Mouse (Mus musculus): ENCODE data around the gene Dnajc4. TPM values are rescaled to one million over a fixed set of nuclear protein-coding genes. Genes with fewer than 3 reads are reported as not detected.

Dnajc4 gene
- polyA plus RNA-seq, 1 experiment from 2014 or later: 23.3 TPM

GRCm38 (mm10) chr19:7019191-7019590, 26.8 kb upstream of the Dnajc4 start, which contains the start of gene Fermt3:
TSS of gene Fermt3 (minus strand) at chr19:7019469.
- 85% methylated on average over 5 of the region's 5 CpGs for WGBS
- H3K4me3 ChIP-seq (ENCODE audit: low read depth, low read length): no peak within 1 kb of the TSS
- H3K27ac ChIP-seq (ENCODE audit: low read depth): no peak within 1 kb of the TSS
- ATAC-seq (replicated peaks; ENCODE audit: low FRiP score, low TSS enrichment, low read depth): 0 out of 2 replicates have a peak, but pooled peaks have one; percentile 28
- no peak within 1 kb of the TSS for H3K9ac ChIP-seq (ENCODE audit: low read length)
- no peaks in the 10 kb centered on the region for H3K4me1 ChIP-seq (replicated peaks; ENCODE audit: control insufficient read depth, insufficient read depth, low read length)
- peaks cover 58% of the 10 kb centered on the region for H3K36me3 ChIP-seq (ENCODE audit: control insufficient read depth, insufficient read depth, low read length)
- H3K27me3 ChIP-seq (replicated peaks; ENCODE audit: control insufficient read depth, insufficient read depth, low read length): no peaks in the 10 kb centered on the region
- H3K4me2 ChIP-seq (ENCODE audit: low read length): no peak within 1 kb of the TSS
- DNase-seq (ENCODE audit: low spot score): no peak
- no peaks in the 10 kb centered on the region for H3K9me3 ChIP-seq (ENCODE audit: control insufficient read depth, low read length)

GRCm38 (mm10) chr19:7018546-7018945, 26.2 kb upstream of the Dnajc4 start:
- H3K9ac ChIP-seq (ENCODE audit: low read length): no peak overlapping the region
- DNase-seq (ENCODE audit: low spot score) (no peak), ATAC-seq (replicated peaks; ENCODE audit: low FRiP score, low TSS enrichment, low read depth) (no peak)
- H3K4me3 ChIP-seq (ENCODE audit: low read depth, low read length): no peak overlapping the region
- 88% methylated on average over 11 of the region's 11 CpGs for WGBS
- no peaks in the 10 kb centered on the region for H3K4me1 ChIP-seq (replicated peaks; ENCODE audit: control insufficient read depth, insufficient read depth, low read length)
- H3K4me2 ChIP-seq (ENCODE audit: low read length): no peak overlapping the region
- no peak overlapping the region for H3K27ac ChIP-seq (ENCODE audit: low read depth)
- peaks cover 52% of the 10 kb centered on the region for H3K36me3 ChIP-seq (ENCODE audit: control insufficient read depth, insufficient read depth, low read length)
- no peaks in the 10 kb centered on the region for H3K9me3 ChIP-seq (ENCODE audit: control insufficient read depth, low read length)
- H3K27me3 ChIP-seq (replicated peaks; ENCODE audit: control insufficient read depth, insufficient read depth, low read length): no peaks in the 10 kb centered on the region

DNA sequence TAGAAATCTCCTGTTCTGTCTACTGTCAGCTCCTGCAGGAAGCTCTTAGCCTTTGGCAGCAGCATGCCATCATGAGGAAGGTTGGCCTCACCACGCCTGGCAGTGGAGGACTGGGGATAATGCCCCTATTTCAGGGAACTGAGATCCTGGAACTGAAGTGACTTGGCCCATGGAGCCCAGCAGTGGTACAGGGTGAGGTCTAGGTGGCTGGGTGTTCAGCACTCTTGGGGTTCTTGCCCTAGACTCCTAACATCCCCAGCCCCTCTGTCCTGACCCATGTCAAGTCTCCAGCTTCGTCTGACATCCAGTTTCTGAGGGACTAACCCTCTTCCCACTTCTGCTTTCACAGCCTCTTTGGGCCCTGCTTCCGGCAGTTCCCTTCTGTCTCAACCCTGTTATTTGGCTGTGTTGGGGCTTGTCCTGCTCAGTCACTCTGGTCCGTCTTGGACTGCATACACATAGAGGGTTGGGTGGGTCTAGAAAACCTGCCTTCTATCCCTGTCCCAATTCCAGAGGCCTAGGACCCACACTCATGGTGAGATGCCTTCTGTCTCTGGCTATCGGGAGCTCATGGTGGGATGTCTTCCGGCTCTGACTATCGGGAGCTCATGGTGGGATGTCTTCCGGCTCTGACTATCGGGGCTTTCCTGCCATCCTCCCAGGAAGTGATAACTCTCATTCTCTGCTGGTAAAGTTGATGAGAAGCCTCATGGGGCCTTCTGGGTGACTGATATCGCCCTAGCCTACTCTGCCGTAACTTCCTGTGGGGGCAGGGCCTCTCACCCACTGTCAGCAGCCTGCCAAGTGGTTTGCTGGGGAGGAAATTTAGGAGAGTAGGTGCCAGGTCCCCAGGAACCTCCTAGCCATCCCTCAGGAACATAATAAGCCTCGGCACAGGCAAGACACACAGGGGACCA, 25.4 kb upstream of the Dnajc4 start:
- H3K9ac ChIP-seq (ENCODE audit: low read length): no peak overlapping the region
- H3K4me3 ChIP-seq (ENCODE audit: low read depth, low read length): no peak overlapping the region
- peaks cover 45% of the 10 kb centered on the region for H3K36me3 ChIP-seq (ENCODE audit: control insufficient read depth, insufficient read depth, low read length)
- no peaks in the 10 kb centered on the region for H3K27me3 ChIP-seq (replicated peaks; ENCODE audit: control insufficient read depth, insufficient read depth, low read length)
- ATAC-seq (replicated peaks; ENCODE audit: low FRiP score, low TSS enrichment, low read depth): no peak
- H3K9me3 ChIP-seq (ENCODE audit: control insufficient read depth, low read length): no peaks in the 10 kb centered on the region
- 75% methylated on average over 12 of the region's 12 CpGs for WGBS
- no peak for DNase-seq (ENCODE audit: low spot score)
- H3K27ac ChIP-seq (ENCODE audit: low read depth): no peak overlapping the region
- no peaks in the 10 kb centered on the region for H3K4me1 ChIP-seq (replicated peaks; ENCODE audit: control insufficient read depth, insufficient read depth, low read length)
- no peak overlapping the region for H3K4me2 ChIP-seq (ENCODE audit: low read length)

- H3K9ac ChIP-seq (ENCODE audit: low read length): no peak overlapping the region
- no peaks in the 10 kb centered on the region for H3K27me3 ChIP-seq (replicated peaks; ENCODE audit: control insufficient read depth, insufficient read depth, low read length)
- peaks cover 13% of the 10 kb centered on the region for H3K36me3 ChIP-seq (ENCODE audit: control insufficient read depth, insufficient read depth, low read length)
- no peak overlapping the region for H3K4me3 ChIP-seq (ENCODE audit: low read depth, low read length)
- DNase-seq (ENCODE audit: low spot score) (no peak), ATAC-seq (replicated peaks; ENCODE audit: low FRiP score, low TSS enrichment, low read depth) (no peak)
- H3K27ac ChIP-seq (ENCODE audit: low read depth): no peak overlapping the region
- no peaks in the 10 kb centered on the region for H3K9me3 ChIP-seq (ENCODE audit: control insufficient read depth, low read length)
- H3K4me1 ChIP-seq (replicated peaks; ENCODE audit: control insufficient read depth, insufficient read depth, low read length): no peaks in the 10 kb centered on the region
- 92% methylated on average over 20 of the region's 20 CpGs for WGBS
- no peak overlapping the region for H3K4me2 ChIP-seq (ENCODE audit: low read length)
Observed at GRCm38 (mm10) chr19:7014481-7015135, 22.2 kb upstream of the Dnajc4 start.

DNA sequence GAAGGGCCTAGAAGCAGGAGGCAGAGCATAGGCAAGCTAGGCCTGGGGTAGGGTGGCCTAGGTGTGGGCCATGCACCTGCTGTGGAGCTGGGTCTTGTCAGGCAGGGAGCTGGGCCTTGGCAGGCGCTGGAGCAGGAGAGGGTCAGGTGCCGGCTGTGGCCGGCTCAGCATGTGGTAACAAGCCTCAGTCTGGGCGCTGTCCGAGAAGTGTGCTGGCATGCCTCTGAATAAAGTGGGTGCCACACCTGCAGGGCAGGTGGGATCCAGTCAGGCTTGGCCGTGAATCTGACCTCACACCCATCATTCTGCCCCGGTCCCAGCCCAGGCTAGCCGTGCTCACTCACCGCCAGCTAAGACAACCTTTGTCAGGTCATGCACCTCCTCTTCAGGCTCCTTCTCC, 21.6 kb upstream of the Dnajc4 start:
- Histone ChIP-seq H3K27ac (ENCODE audit: low read depth) (no peak overlapping the region), H3K4me3 (ENCODE audit: low read depth, low read length) (no peak overlapping the region), H3K9ac (ENCODE audit: low read length) (no peak overlapping the region), H3K4me2 (ENCODE audit: low read length) (no peak overlapping the region), H3K36me3 (ENCODE audit: control insufficient read depth, insufficient read depth, low read length) (peaks cover 7% of the 10 kb centered on the region), H3K9me3 (ENCODE audit: control insufficient read depth, low read length) (no peaks in the 10 kb centered on the region), H3K4me1 (replicated peaks; ENCODE audit: control insufficient read depth, insufficient read depth, low read length) (no peaks in the 10 kb centered on the region), H3K27me3 (replicated peaks; ENCODE audit: control insufficient read depth, insufficient read depth, low read length) (no peaks in the 10 kb centered on the region)
- ATAC-seq (replicated peaks; ENCODE audit: low FRiP score, low TSS enrichment, low read depth) (no peak), DNase-seq (ENCODE audit: low spot score) (no peak)
- WGBS: 81% methylated on average over 9 of the region's 9 CpGs

GRCm38 (mm10) chr19:7012426-7012825, 20.1 kb upstream of the Dnajc4 start:
- no peak overlapping the region for H3K27ac ChIP-seq (ENCODE audit: low read depth)
- no peak for DNase-seq (ENCODE audit: low spot score)
- no peak overlapping the region for H3K4me2 ChIP-seq (ENCODE audit: low read length)
- ATAC-seq (replicated peaks; ENCODE audit: low FRiP score, low TSS enrichment, low read depth): no peak
- no peaks in the 10 kb centered on the region; the same call in 1 of the 2 replicates for H3K36me3 ChIP-seq (ENCODE audit: control insufficient read depth, insufficient read depth, low read length)
- H3K9me3 ChIP-seq (ENCODE audit: control insufficient read depth, low read length): no peaks in the 10 kb centered on the region
- no peak overlapping the region for H3K9ac ChIP-seq (ENCODE audit: low read length)
- no peaks in the 10 kb centered on the region for H3K4me1 ChIP-seq (replicated peaks; ENCODE audit: control insufficient read depth, insufficient read depth, low read length)
- no peaks in the 10 kb centered on the region for H3K27me3 ChIP-seq (replicated peaks; ENCODE audit: control insufficient read depth, insufficient read depth, low read length)
- H3K4me3 ChIP-seq (ENCODE audit: low read depth, low read length): no peak overlapping the region
- WGBS: 73% methylated on average over 4 of the region's 4 CpGs

GRCm38 (mm10) chr19:7006892-7007593, 14.7 kb upstream of the Dnajc4 start:
- Histone ChIP-seq H3K36me3 (ENCODE audit: control insufficient read depth, insufficient read depth, low read length) (no peaks in the 10 kb centered on the region), H3K4me3 (ENCODE audit: low read depth, low read length) (no peak overlapping the region), H3K9ac (ENCODE audit: low read length) (no peak overlapping the region), H3K4me1 (replicated peaks; ENCODE audit: control insufficient read depth, insufficient read depth, low read length) (0 out of 2 replicates have a peak, but pooled peaks cover 6% of the 10 kb centered on the region), H3K9me3 (ENCODE audit: control insufficient read depth, low read length) (no peaks in the 10 kb centered on the region), H3K4me2 (ENCODE audit: low read length) (no peak overlapping the region), H3K27me3 (replicated peaks; ENCODE audit: control insufficient read depth, insufficient read depth, low read length) (no peaks in the 10 kb centered on the region), H3K27ac (ENCODE audit: low read depth) (peak overlapping the region; percentile 47; the same call in 1 of the 2 replicates)
- ATAC-seq (replicated peaks; ENCODE audit: low FRiP score, low TSS enrichment, low read depth) (no peak), DNase-seq (ENCODE audit: low spot score) (no peak)
- WGBS: 69% methylated on average over 9 of the region's 9 CpGs

- no peak overlapping the region for H3K4me3 ChIP-seq (ENCODE audit: low read depth, low read length)
- H3K36me3 ChIP-seq (ENCODE audit: control insufficient read depth, insufficient read depth, low read length): peaks cover 17% of the 10 kb centered on the region; the same call in 1 of the 2 replicates
- WGBS: 89% methylated on average over 19 of the region's 19 CpGs
- H3K27ac ChIP-seq (ENCODE audit: low read depth): no peak overlapping the region
- H3K9ac ChIP-seq (ENCODE audit: low read length): no peak overlapping the region
- no peak overlapping the region for H3K4me2 ChIP-seq (ENCODE audit: low read length)
- DNase-seq (ENCODE audit: low spot score) (no peak), ATAC-seq (replicated peaks; ENCODE audit: low FRiP score, low TSS enrichment, low read depth) (no peak)
- no peaks in the 10 kb centered on the region for H3K27me3 ChIP-seq (replicated peaks; ENCODE audit: control insufficient read depth, insufficient read depth, low read length)
- peaks cover 12% of the 10 kb centered on the region for H3K4me1 ChIP-seq (replicated peaks; ENCODE audit: control insufficient read depth, insufficient read depth, low read length)
- H3K9me3 ChIP-seq (ENCODE audit: control insufficient read depth, low read length): 0 out of 2 replicates have a peak, but pooled peaks cover 4% of the 10 kb centered on the region
Observed at GRCm38 (mm10) chr19:6999360-7000063, 7.1 kb upstream of the Dnajc4 start.
